Mouse (Mus musculus): ENCODE results near the gene Pced1b.

DNA sequence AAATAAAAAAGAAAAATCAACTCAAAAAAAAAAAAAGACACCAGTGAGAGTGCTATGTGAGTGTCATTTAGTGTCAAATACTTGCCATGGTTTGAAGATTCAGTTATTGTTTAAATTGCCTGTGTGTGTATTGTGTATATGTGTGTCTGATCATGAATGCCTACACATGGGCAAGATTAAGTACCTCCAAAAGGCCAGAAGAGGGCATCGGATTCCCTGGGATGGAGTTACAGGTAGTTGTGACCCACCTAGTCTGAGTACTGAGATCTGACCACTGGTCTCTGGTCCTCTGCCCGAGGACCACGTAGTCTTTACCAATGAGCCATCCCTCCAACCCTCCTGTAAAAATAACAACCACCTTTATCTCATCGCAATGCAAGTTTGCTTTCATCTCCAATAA is 7.5 kb downstream of the Pced1b start:
- TF ChIP-seq CTCF (IDR thresholded peaks at IDR 0.05 in 2 of 3, conservative IDR thresholded peaks at IDR 0.05 in 1 of 3; ENCODE audit: control insufficient read depth in 1 of 3, insufficient read depth in 1 of 3, low read depth in 2 of 3, low read length in 3 of 3, poor library complexity in 1 of 3, severe bottlenecking in 1 of 3) (peak; percentile 42 to 64 (median 43)), CHD2 (IDR thresholded peaks at IDR 0.05; ENCODE audit: low read length) (no peak), POLR2AphosphoS2 (IDR thresholded peaks at IDR 0.05; ENCODE audit: low read length) (no peak), POLR2A (IDR thresholded peaks at IDR 0.05; ENCODE audit: control insufficient read depth in 1 of 2, insufficient read depth in 1 of 2, low read depth in 1 of 2, low read length in 2 of 2, poor library complexity in 1 of 2) (no peak), ELF1 (IDR thresholded peaks at IDR 0.05; ENCODE audit: low read depth, low read length) (no peak), EP300 (IDR thresholded peaks at IDR 0.05; ENCODE audit: low read depth in 1 of 2, low read length in 2 of 2) (no peak), SIN3A (IDR thresholded peaks at IDR 0.05; ENCODE audit: low read length) (no peak), ZNF384 (IDR thresholded peaks at IDR 0.05; ENCODE audit: low read depth, low read length) (no peak), MAFK (IDR thresholded peaks at IDR 0.05; ENCODE audit: borderline replicate concordance, low read depth, low read length) (no peak), MEF2A (IDR thresholded peaks at IDR 0.05; ENCODE audit: extremely low read depth, insufficient replicate concordance, low read depth, low read length, poor library complexity, severe bottlenecking) (no peak), E2F4 (IDR thresholded peaks at IDR 0.05; ENCODE audit: borderline replicate concordance, low read depth, low read length) (no peak), POLR2AphosphoS5 (IDR thresholded peaks at IDR 0.05; ENCODE audit: borderline replicate concordance, low read depth, low read length) (no peak), MAX (IDR thresholded peaks at IDR 0.05; ENCODE audit: low read length) (no peak), MAZ (IDR thresholded peaks at IDR 0.05; ENCODE audit: low read depth, low read length) (no peak)
